Mouse (Mus musculus) neural tube, embryonic 11.5 days (tissue): Measurements from ENCODE around the gene Mgat4e. TPM values are rescaled to one million over a fixed set of nuclear protein-coding genes. Genes with fewer than 3 reads are reported as not detected.
"Not testable (repeated sequence)": the region's sequence is repeated elsewhere in the genome, so short reads cannot be mapped to it uniquely, and the experiment has no call there.

ENCODE experiments used
- ATAC-seq: fragments of 200-750 bp; cut with Nextera tagmentation; 2 replicates; pipeline ENCODE4 v1.8.0; 2017; ENCODE audit warnings: moderate number of reproducible peaks, mild to moderate bottlenecking, moderate TSS enrichment, moderate library complexity; ENCODE audit not compliant: insufficient read depth, low FRiP score, low TSS enrichment
- DNase-seq: peaks from one replicate; pipeline ENCODE4 v3.0.0-alpha.2; 2015; ENCODE audit warnings: low spot score
- H3K27ac ChIP-seq: fragments of 300-500 bp; sonication (generic); 2 replicates; pipeline ENCODE4 v1.5.1; 2014; ENCODE audit warnings: low read depth, mild to moderate bottlenecking, low read length
- H3K27me3 ChIP-seq: fragments of 300-500 bp; sonication (generic); 2 replicates; pipeline ENCODE4 v1.6.1; 2014; ENCODE audit warnings: mild to moderate bottlenecking, low read length, mixed read lengths; ENCODE audit not compliant: control insufficient read depth, insufficient read depth
- H3K36me3 ChIP-seq: fragments of 300-500 bp; sonication (generic); 2 replicates; pipeline ENCODE4 v1.6.1; 2014; ENCODE audit warnings: mild to moderate bottlenecking, low read length, moderate library complexity, mixed read lengths; ENCODE audit not compliant: control insufficient read depth, insufficient read depth
- H3K4me1 ChIP-seq: fragments of 300-500 bp; sonication (generic); 2 replicates; pipeline ENCODE4 v1.6.1; 2014; ENCODE audit warnings: low read length, mixed read lengths; ENCODE audit not compliant: control insufficient read depth, insufficient read depth
- H3K4me2 ChIP-seq: fragments of 300-500 bp; sonication (generic); 2 replicates; pipeline ENCODE4 v1.6.1; 2014; ENCODE audit warnings: low read depth, mild to moderate bottlenecking, moderate library complexity
- H3K4me3 ChIP-seq: fragments of 300-500 bp; sonication (generic); 2 replicates; pipeline ENCODE4 v1.5.1; 2014; ENCODE audit warnings: low read depth, low read length
- H3K9ac ChIP-seq: fragments of 300-500 bp; sonication (generic); 2 replicates; pipeline ENCODE4 v1.6.1; 2014; ENCODE audit warnings: mild to moderate bottlenecking, low read length
- H3K9me3 ChIP-seq: fragments of 300-500 bp; sonication (generic); 2 replicates; pipeline ENCODE4 v1.6.1; 2016; ENCODE audit warnings: low read length; ENCODE audit not compliant: control insufficient read depth
- WGBS: fragments of 180-500 bp; shearing (Covaris S2); extraction: QIAGEN DNeasy Blood & Tissue Kit; methylation state at CpG from one replicate; pipeline ENCODE4 v1.1.7; 2014; 5-methylcytosine and 5-hydroxymethylcytosine counted together
- polyA plus RNA-seq: library from polyadenylated mRNA; unstranded; fragments of >200 nt; fragmentation: Nextera tagmentation; extraction: Ambion mirVana; gene quantifications from 2 replicates; pipeline ENCODE4 v1.2.1, GENCODE M21; 2014

The Mgat4e gene
- polyA plus RNA-seq, 1 experiment from 2014 or later, result not detected

DNA sequence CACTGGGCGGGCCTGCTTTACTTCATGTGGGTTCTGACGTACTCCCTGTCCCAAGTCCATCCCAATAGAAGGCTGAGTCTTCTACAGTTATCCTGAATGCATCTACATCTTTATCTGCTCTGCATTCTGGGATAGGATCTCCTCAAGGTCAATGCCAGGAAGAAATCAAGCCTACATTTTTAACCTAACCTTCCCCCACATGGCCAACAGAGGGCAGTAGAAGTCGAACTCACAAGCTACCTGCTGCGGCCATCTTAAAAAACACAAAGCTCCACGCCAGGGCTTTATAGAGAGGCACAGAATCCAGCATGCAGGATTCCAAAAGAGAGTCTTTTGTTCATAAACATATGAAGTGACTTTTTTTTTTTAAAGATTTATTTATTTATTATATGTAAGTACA, 25.1 kb downstream of the Mgat4e start:
- ATAC-seq (no peak), DNase-seq (no peak)
- H3K27ac ChIP-seq, result no peak overlapping the region
- 83% methylated on average over 5 of the region's 5 CpGs for WGBS
- no peaks in the 10 kb centered on the region for H3K27me3 ChIP-seq
- no peak overlapping the region for H3K4me3 ChIP-seq
- no peak overlapping the region for H3K9ac ChIP-seq
- H3K4me2 ChIP-seq, result no peak overlapping the region
- no peaks in the 10 kb centered on the region for H3K4me1 ChIP-seq
- H3K9me3 ChIP-seq, result no peaks in the 10 kb centered on the region
- no peaks in the 10 kb centered on the region for H3K36me3 ChIP-seq

DNA sequence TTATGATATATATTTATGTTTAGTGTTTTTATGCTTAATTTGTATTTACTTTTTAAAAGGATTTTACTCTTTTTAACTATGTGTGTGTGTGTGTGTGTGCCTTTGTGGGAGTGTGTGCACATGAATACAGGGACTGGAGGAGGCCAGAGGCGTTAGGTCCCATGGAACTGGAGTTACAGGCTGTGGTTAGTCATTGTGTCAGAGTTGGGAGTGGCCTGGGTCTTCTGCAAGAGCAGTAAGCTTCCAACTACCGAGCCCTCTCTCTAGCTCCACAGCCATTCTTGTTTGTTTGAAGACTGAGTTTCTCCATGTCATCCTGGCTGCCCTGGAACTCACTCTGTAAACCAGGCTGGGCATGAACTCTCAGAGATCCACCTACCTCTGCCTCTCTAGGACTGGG, 27.2 kb downstream of the Mgat4e start:
- Histone ChIP-seq H3K4me2 (no peak overlapping the region), H3K27me3 (no peaks in the 10 kb centered on the region), H3K4me3 (no peak overlapping the region), H3K9ac (no peak overlapping the region), H3K27ac (no peak overlapping the region), H3K36me3 (no peaks in the 10 kb centered on the region), H3K9me3 (no peaks in the 10 kb centered on the region), H3K4me1 (no peaks in the 10 kb centered on the region)
- 63% methylated on average over 2 of the region's 2 CpGs for WGBS
- DNase-seq (no peak), ATAC-seq (no peak)

- no peaks in the 10 kb centered on the region for H3K36me3 ChIP-seq
- H3K4me2 ChIP-seq, result no peak overlapping the region
- no peaks in the 10 kb centered on the region for H3K9me3 ChIP-seq
- no peaks in the 10 kb centered on the region for H3K27me3 ChIP-seq
- DNase-seq, result no peak
- H3K4me1 ChIP-seq, result peaks cover 5% of the 10 kb centered on the region
- no peak overlapping the region for H3K9ac ChIP-seq
- WGBS, result 82% methylated on average over 7 of the region's 7 CpGs
- no peak overlapping the region for H3K4me3 ChIP-seq
- no peak overlapping the region for H3K27ac ChIP-seq
- no peak for ATAC-seq
These were observed 28.3 kb downstream of the Mgat4e start for GRCm38 (mm10) chr1:134521163-134521562.

- H3K9me3 ChIP-seq, result no peaks in the 10 kb centered on the region
- H3K27ac ChIP-seq, result no peak overlapping the region
- no peaks in the 10 kb centered on the region for H3K36me3 ChIP-seq
- ATAC-seq (no peak), DNase-seq (no peak)
- no peaks in the 10 kb centered on the region for H3K27me3 ChIP-seq
- H3K4me3 ChIP-seq, result no peak overlapping the region
- 83% methylated on average over 8 of the region's 8 CpGs for WGBS
- H3K4me1 ChIP-seq, result peaks cover 5% of the 10 kb centered on the region
- no peak overlapping the region for H3K9ac ChIP-seq
- no peak overlapping the region for H3K4me2 ChIP-seq
These were observed 29.3 kb downstream of the Mgat4e start for GRCm38 (mm10) chr1:134520001-134520721.

DNA sequence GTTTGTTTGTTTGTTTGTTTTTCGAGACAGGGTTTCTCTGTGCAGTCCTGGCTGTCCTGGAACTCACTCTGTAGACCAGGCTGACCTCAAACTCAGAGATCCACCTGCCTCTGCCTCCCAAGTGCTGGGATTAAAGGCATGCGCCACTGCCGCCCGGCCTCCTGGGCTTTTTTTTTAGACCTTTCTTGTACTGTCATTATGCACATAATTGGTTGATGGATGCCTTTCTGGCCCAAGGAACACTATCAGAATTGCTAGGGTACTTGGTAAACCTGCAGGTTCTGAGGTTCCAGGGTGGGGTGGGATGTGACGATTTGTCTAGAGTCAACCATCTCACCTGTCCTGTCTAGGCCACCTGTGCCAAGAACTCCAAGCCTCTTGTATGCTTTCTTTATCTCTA, 30.3 kb downstream of the Mgat4e start:
- not testable (repeated sequence) for H3K9me3 ChIP-seq, H3K4me2 ChIP-seq, DNase-seq, H3K9ac ChIP-seq, H3K27ac ChIP-seq, H3K27me3 ChIP-seq, H3K4me1 ChIP-seq, ATAC-seq, H3K4me3 ChIP-seq, H3K36me3 ChIP-seq
- WGBS, result 95% methylated on average over 5 of the region's 5 CpGs

DNA sequence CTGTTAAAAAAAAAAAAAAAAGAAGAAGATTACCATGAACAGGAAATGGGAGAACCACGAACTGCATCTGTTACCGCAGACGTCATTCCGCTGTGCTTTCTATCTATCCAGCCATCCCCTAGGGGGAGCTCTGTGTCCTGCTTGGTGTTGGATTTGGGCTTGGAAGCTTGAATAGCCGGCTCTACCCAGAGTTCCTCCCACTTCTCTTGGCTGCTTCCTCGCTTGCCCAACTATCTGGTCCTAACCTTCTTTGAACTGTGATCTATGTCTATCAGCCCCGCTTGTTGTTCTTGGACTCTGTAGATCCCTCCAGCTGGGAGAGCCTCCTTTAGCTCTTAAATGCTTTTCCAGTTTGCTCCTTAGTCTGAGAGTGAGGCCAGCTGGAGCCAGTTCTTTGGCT, 30.8 kb downstream of the Mgat4e start:
- no peak for ATAC-seq

DNA sequence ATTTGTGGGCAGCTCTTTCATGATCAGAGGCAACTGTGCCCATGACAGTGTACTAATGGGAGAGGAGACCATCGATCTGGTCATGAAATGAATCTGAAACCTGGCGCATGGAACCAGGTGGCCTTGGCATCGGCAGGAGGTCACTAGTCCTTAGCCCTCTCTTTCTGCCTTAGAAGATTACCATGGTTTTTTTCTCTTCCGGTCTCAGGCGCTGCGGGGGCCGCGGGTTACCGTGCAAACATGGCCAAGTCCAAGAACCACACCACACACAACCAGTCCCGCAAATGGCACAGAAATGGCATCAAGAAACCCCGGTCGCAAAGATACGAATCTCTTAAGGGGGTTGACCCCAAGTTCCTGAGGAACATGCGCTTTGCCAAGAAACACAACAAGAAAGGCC, 31.6 kb downstream of the Mgat4e start:
- 92% methylated on average over 14 of the region's 14 CpGs for WGBS
- ATAC-seq, H3K36me3 ChIP-seq, H3K9ac ChIP-seq, H3K9me3 ChIP-seq, H3K4me1 ChIP-seq, H3K27ac ChIP-seq, H3K4me3 ChIP-seq, DNase-seq, H3K4me2 ChIP-seq: not testable (repeated sequence)
- H3K27me3 ChIP-seq, result peaks cover 13% of the 10 kb centered on the region

More for the DNA sequence above, 30.8 kb downstream of the Mgat4e start:
- H3K27ac ChIP-seq, result no peak overlapping the region
- H3K4me2 ChIP-seq, result no peak overlapping the region
- H3K36me3 ChIP-seq, result no peaks in the 10 kb centered on the region
- 11% methylated on average over 7 of the region's 7 CpGs for WGBS
- no peaks in the 10 kb centered on the region for H3K9me3 ChIP-seq
- peak; percentile 80 for DNase-seq
- peaks cover 5% of the 10 kb centered on the region for H3K27me3 ChIP-seq
- H3K9ac ChIP-seq, result no peak overlapping the region
- peaks cover 5% of the 10 kb centered on the region for H3K4me1 ChIP-seq
- no peak overlapping the region for H3K4me3 ChIP-seq

DNA sequence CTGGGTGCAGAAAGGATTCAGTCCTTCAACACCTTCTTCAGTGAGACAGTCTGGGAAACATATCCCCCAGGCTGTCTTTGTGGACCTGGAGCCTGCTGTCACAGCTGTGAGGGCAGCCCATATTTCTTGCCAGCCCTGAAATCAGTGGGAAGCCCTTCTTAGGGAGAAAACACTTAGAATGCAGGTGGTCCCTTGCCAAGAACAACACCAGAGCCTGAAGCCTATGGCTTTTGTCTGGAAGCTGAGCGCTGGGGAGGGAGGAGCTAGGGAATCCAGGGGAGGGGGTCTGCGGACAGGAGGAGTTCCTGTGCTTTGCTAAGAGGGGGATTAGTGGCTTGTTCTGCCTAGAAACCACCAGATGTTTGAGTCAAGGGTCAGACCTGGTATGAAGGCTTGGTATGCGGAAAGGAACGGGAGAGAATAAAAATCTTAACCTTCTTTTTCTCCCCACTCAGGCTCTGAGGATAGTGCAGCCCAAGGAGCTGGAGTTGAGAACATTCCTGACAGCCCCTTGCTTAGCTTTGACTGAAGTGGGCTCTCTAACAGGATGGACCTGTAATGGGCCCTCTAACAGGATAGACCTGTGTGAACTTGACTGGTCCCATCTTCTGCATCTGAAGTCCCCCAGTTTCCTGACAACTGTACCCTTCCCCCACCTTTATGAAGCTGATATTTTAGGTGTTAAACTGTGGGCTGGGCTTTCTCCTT, 32.8 kb downstream of the Mgat4e start:
- DNase-seq, result peak; percentile 60
- 24% methylated on average over 4 of the region's 4 CpGs for WGBS
- Histone ChIP-seq H3K4me1 (peaks cover 9% of the 10 kb centered on the region), H3K4me2 (no peak overlapping the region), H3K27me3 (peaks cover 15% of the 10 kb centered on the region), H3K9ac (no peak overlapping the region), H3K27ac (no peak overlapping the region), H3K36me3 (no peaks in the 10 kb centered on the region), H3K4me3 (no peak overlapping the region), H3K9me3 (no peaks in the 10 kb centered on the region)
- no peak for ATAC-seq

DNA sequence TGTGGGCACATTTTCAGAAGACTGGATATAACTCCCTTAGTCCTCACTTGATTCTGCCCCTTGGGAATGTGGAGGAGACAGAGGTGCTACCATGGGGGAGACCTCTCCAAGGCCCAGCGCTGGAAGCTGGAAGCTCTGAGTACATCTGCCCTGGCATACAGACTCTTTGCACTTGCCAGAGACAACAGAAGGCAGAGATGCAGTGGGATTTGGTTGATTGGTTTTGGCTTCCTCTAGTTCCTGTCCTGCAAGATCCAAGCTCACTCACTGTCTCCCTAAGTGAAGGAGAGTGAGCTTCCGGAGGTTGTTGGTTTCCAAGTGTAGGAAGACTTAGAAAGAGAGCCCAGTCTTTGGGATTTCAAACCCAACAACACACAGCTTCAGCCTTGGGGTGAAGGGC, 33.6 kb downstream of the Mgat4e start:
- no peak for ATAC-seq
- no peak overlapping the region for H3K9ac ChIP-seq
- H3K9me3 ChIP-seq, result no peaks in the 10 kb centered on the region
- WGBS, result 68% methylated on average over 2 of the region's 2 CpGs
- H3K4me2 ChIP-seq, result no peak overlapping the region
- no peak overlapping the region for H3K27ac ChIP-seq
- H3K4me3 ChIP-seq, result no peak overlapping the region
- no peaks in the 10 kb centered on the region for H3K36me3 ChIP-seq
- no peak for DNase-seq
- H3K27me3 ChIP-seq, result peaks cover 15% of the 10 kb centered on the region
- H3K4me1 ChIP-seq, result peaks cover 9% of the 10 kb centered on the region
